Mouse (Mus musculus) limb, embryonic 11.5 days (tissue): Measurements from ENCODE around the gene Btc. TPM values are rescaled to one million over a fixed set of nuclear protein-coding genes. Genes with fewer than 3 reads are reported as not detected.

Experiments
- ATAC-seq: fragments of 200-750 bp; cut with Nextera tagmentation; 2 replicates; pipeline ENCODE4 v1.8.0; 2017; ENCODE audit warnings: low read depth; ENCODE audit not compliant: insufficient number of reproducible peaks, low FRiP score, low TSS enrichment
- DNase-seq: peaks from one replicate; pipeline ENCODE4 v3.0.0-alpha.2; 2015; ENCODE audit warnings: low spot score
- H3K27ac ChIP-seq: fragments of 300-500 bp; sonication (generic); replicated peaks from 2 replicates; pipeline ENCODE4 v1.5.1; 2014; ENCODE audit warnings: low read depth, mild to moderate bottlenecking, low read length
- H3K27me3 ChIP-seq: fragments of 300-500 bp; sonication (generic); 2 replicates; pipeline ENCODE4 v1.6.1; 2014; ENCODE audit warnings: mild to moderate bottlenecking, low read length, mixed read lengths; ENCODE audit not compliant: control insufficient read depth, insufficient read depth
- H3K36me3 ChIP-seq: fragments of 300-500 bp; sonication (generic); 2 replicates; pipeline ENCODE4 v1.6.1; 2014; ENCODE audit warnings: mild to moderate bottlenecking, low read length, moderate library complexity, mixed read lengths; ENCODE audit not compliant: control insufficient read depth, insufficient read depth
- H3K4me1 ChIP-seq: fragments of 300-500 bp; sonication (generic); 2 replicates; pipeline ENCODE4 v1.6.1; 2014; ENCODE audit warnings: low read length, mixed read lengths; ENCODE audit not compliant: control insufficient read depth, insufficient read depth
- H3K4me2 ChIP-seq: fragments of 300-500 bp; sonication (generic); 2 replicates; pipeline ENCODE4 v1.6.1; 2014; ENCODE audit warnings: low read depth, mild to moderate bottlenecking, moderate library complexity; ENCODE audit not compliant: severe bottlenecking
- H3K4me3 ChIP-seq: fragments of 300-500 bp; sonication (generic); 2 replicates; pipeline ENCODE4 v1.5.1; 2014; ENCODE audit warnings: low read depth, low read length
- H3K9ac ChIP-seq: fragments of 300-500 bp; sonication (generic); 2 replicates; pipeline ENCODE4 v1.6.1; 2014; ENCODE audit warnings: mild to moderate bottlenecking, low read length
- H3K9me3 ChIP-seq: fragments of 300-500 bp; sonication (generic); 2 replicates; pipeline ENCODE4 v1.6.1; 2016; ENCODE audit warnings: low read length; ENCODE audit not compliant: control insufficient read depth
- WGBS: fragments of 180-500 bp; shearing (Covaris S2); extraction: QIAGEN DNeasy Blood & Tissue Kit; methylation state at CpG from one replicate; pipeline ENCODE4 v1.1.7; 2014; 5-methylcytosine and 5-hydroxymethylcytosine counted together
- polyA plus RNA-seq: library from polyadenylated mRNA; unstranded; fragments of >200 nt; fragmentation: Nextera tagmentation; extraction: Ambion mirVana; gene quantifications from 2 replicates; pipeline ENCODE4 v1.2.1, GENCODE M21; 2014

The Btc gene
- polyA plus RNA-seq, 1 experiment from 2014 or later, result 0.19 TPM

- Histone ChIP-seq H3K9ac (no peak overlapping the region), H3K9me3 (no peaks in the 10 kb centered on the region), H3K4me3 (no peak overlapping the region), H3K27me3 (no peaks in the 10 kb centered on the region), H3K4me2 (no peak overlapping the region), H3K27ac (no peak overlapping the region), H3K4me1 (no peaks in the 10 kb centered on the region), H3K36me3 (no peaks in the 10 kb centered on the region)
- 55% methylated on average over 2 of the region's 2 CpGs for WGBS
- ATAC-seq, result no peak
- DNase-seq, result no peak
These were observed 2.2 kb downstream of the Btc start for GRCm38 (mm10) chr5:91400493-91401096.

GRCm38 (mm10) chr5:91375467-91375866, 27.3 kb downstream of the Btc start:
- Histone ChIP-seq H3K4me2 (no peak overlapping the region), H3K9ac (no peak overlapping the region), H3K4me1 (no peaks in the 10 kb centered on the region), H3K4me3 (no peak overlapping the region), H3K27me3 (no peaks in the 10 kb centered on the region), H3K27ac (no peak overlapping the region), H3K36me3 (no peaks in the 10 kb centered on the region), H3K9me3 (no peaks in the 10 kb centered on the region)
- DNase-seq, result no peak
- ATAC-seq, result no peak
- 65% methylated on average over 2 of the region's 2 CpGs for WGBS

GRCm38 (mm10) chr5:91368061-91368565, 34.7 kb downstream of the Btc start:
- no peak for DNase-seq
- no peak overlapping the region for H3K27ac ChIP-seq
- no peaks in the 10 kb centered on the region for H3K27me3 ChIP-seq
- H3K36me3 ChIP-seq, result no peaks in the 10 kb centered on the region
- H3K9ac ChIP-seq, result no peak overlapping the region
- H3K4me2 ChIP-seq, result no peak overlapping the region
- no peak overlapping the region for H3K4me3 ChIP-seq
- no peaks in the 10 kb centered on the region for H3K9me3 ChIP-seq
- H3K4me1 ChIP-seq, result no peaks in the 10 kb centered on the region
- 93% methylated on average over 13 of the region's 13 CpGs for WGBS
- no peak for ATAC-seq

GRCm38 (mm10) chr5:91366925-91367324, 35.9 kb downstream of the Btc start:
- Histone ChIP-seq H3K4me2 (no peak overlapping the region), H3K4me1 (no peaks in the 10 kb centered on the region), H3K36me3 (no peaks in the 10 kb centered on the region), H3K27me3 (no peaks in the 10 kb centered on the region), H3K9ac (no peak overlapping the region), H3K27ac (no peak overlapping the region), H3K4me3 (no peak overlapping the region), H3K9me3 (no peaks in the 10 kb centered on the region)
- ATAC-seq (no peak), DNase-seq (no peak)
- WGBS, result 88% methylated on average over 10 of the region's 10 CpGs

GRCm38 (mm10) chr5:91363274-91363991, 39.4 kb downstream of the Btc start:
- no peak for ATAC-seq
- H3K27me3 ChIP-seq, result no peaks in the 10 kb centered on the region
- 92% methylated on average over 6 of the region's 6 CpGs for WGBS
- no peaks in the 10 kb centered on the region for H3K9me3 ChIP-seq
- no peak overlapping the region for H3K27ac ChIP-seq
- H3K4me3 ChIP-seq, result no peak overlapping the region
- H3K4me2 ChIP-seq, result no peak overlapping the region
- H3K36me3 ChIP-seq, result no peaks in the 10 kb centered on the region
- DNase-seq, result no peak
- H3K4me1 ChIP-seq, result no peaks in the 10 kb centered on the region
- H3K9ac ChIP-seq, result no peak overlapping the region

- no peak for DNase-seq
- no peaks in the 10 kb centered on the region for H3K4me1 ChIP-seq
- 77% methylated on average over 5 of the region's 5 CpGs for WGBS
These were observed 50.1 kb downstream of the Btc start for GRCm38 (mm10) chr5:91352645-91353044.

GRCm38 (mm10) chr5:91345681-91346080, 57.1 kb downstream of the Btc start:
- Histone ChIP-seq H3K27me3 (no peaks in the 10 kb centered on the region), H3K4me1 (no peaks in the 10 kb centered on the region), H3K36me3 (no peaks in the 10 kb centered on the region), H3K4me2 (no peak overlapping the region), H3K9ac (no peak overlapping the region), H3K27ac (no peak overlapping the region), H3K9me3 (no peaks in the 10 kb centered on the region), H3K4me3 (no peak overlapping the region)
- DNase-seq, result no peak
- 82% methylated on average over 5 of the region's 5 CpGs for WGBS
- no peak for ATAC-seq

More at GRCm38 (mm10) chr5:91352645-91353044, 50.1 kb downstream of the Btc start:
- H3K4me2 ChIP-seq, result no peak overlapping the region
- no peak overlapping the region for H3K9ac ChIP-seq
- no peak overlapping the region for H3K4me3 ChIP-seq
- no peaks in the 10 kb centered on the region for H3K36me3 ChIP-seq
- no peak overlapping the region for H3K27ac ChIP-seq
- H3K27me3 ChIP-seq, result no peaks in the 10 kb centered on the region
- ATAC-seq, result no peak
- no peaks in the 10 kb centered on the region for H3K9me3 ChIP-seq

- H3K27ac ChIP-seq, result no peak overlapping the region
- H3K9me3 ChIP-seq, result no peaks in the 10 kb centered on the region
- no peak overlapping the region for H3K4me2 ChIP-seq
- WGBS, result 89% methylated on average over 2 of the region's 2 CpGs
- no peak overlapping the region for H3K9ac ChIP-seq
- ATAC-seq, result no peak
- no peaks in the 10 kb centered on the region for H3K4me1 ChIP-seq
- no peaks in the 10 kb centered on the region for H3K36me3 ChIP-seq
- no peaks in the 10 kb centered on the region for H3K27me3 ChIP-seq
- H3K4me3 ChIP-seq, result no peak overlapping the region
- no peak for DNase-seq
These were observed 57.7 kb downstream of the Btc start for GRCm38 (mm10) chr5:91345064-91345463.
